Mouse (Mus musculus) midbrain, embryonic 13.5 days (tissue): ENCODE measurements around the gene Calcb. TPM values are rescaled to one million over a fixed set of nuclear protein-coding genes. Genes with fewer than 3 reads are reported as not detected.

Experiments
- ATAC-seq: fragments of 200-750 bp; cut with Nextera tagmentation; 2 replicates; pipeline ENCODE4 v1.8.0; 2017; ENCODE audit warnings: mild to moderate bottlenecking, moderate TSS enrichment, moderate library complexity
- H3K27ac ChIP-seq: fragments of 300-500 bp; sonication (generic); 2 replicates; pipeline ENCODE4 v1.5.1; 2015; ENCODE audit warnings: inconsistent platforms, mild to moderate bottlenecking, moderate library complexity
- H3K27me3 ChIP-seq: fragments of 300-500 bp; sonication (generic); 2 replicates; pipeline ENCODE4 v1.6.1; 2015; ENCODE audit warnings: mild to moderate bottlenecking, inconsistent platforms
- H3K36me3 ChIP-seq: fragments of 300-500 bp; sonication (generic); 2 replicates; pipeline ENCODE4 v1.6.1; 2015; ENCODE audit warnings: mild to moderate bottlenecking, inconsistent platforms
- H3K4me1 ChIP-seq: fragments of 300-500 bp; sonication (generic); replicated peaks from 2 replicates; pipeline ENCODE4 v1.6.1; 2015; ENCODE audit warnings: inconsistent platforms
- H3K4me2 ChIP-seq: fragments of 300-500 bp; sonication (generic); replicated peaks from 2 replicates; pipeline ENCODE4 v1.6.1; 2015; ENCODE audit warnings: moderate library complexity, mild to moderate bottlenecking, inconsistent platforms
- H3K4me3 ChIP-seq: fragments of 300-500 bp; sonication (generic); replicated peaks from 2 replicates; pipeline ENCODE4 v1.5.1; 2015; ENCODE audit warnings: mild to moderate bottlenecking, inconsistent platforms
- H3K9ac ChIP-seq: fragments of 300-500 bp; sonication (generic); replicated peaks from 2 replicates; pipeline ENCODE4 v1.6.1; 2015; ENCODE audit warnings: mild to moderate bottlenecking, inconsistent platforms
- H3K9me3 ChIP-seq: fragments of 300-500 bp; sonication (generic); 2 replicates; pipeline ENCODE4 v1.6.1; 2016; ENCODE audit warnings: mild to moderate bottlenecking, inconsistent platforms
- WGBS: fragments of 180-500 bp; shearing (Covaris S2); methylation state at CpG from one replicate; pipeline ENCODE4 v1.1.7; 2015; 5-methylcytosine and 5-hydroxymethylcytosine counted together
- polyA plus RNA-seq: library from polyadenylated mRNA; unstranded; fragments of >200 nt; fragmentation: Nextera tagmentation; extraction: Ambion mirVana; gene quantifications from 2 replicates; pipeline ENCODE4 v1.2.1, GENCODE M21; 2015

The Calcb gene
- polyA plus RNA-seq, 1 experiment from 2014 or later, result 0.16 TPM

- ATAC-seq, result no peak
- H3K36me3 ChIP-seq, result no peaks in the 10 kb centered on the region
- no peaks in the 10 kb centered on the region for H3K4me1 ChIP-seq
- no peaks in the 10 kb centered on the region for H3K9me3 ChIP-seq
- no peak overlapping the region for H3K27ac ChIP-seq
- WGBS, result 79% methylated on average over 2 of the region's 2 CpGs
- H3K4me2 ChIP-seq, result no peak overlapping the region
- no peak overlapping the region for H3K4me3 ChIP-seq
- H3K9ac ChIP-seq, result no peak overlapping the region
- H3K27me3 ChIP-seq, result no peaks in the 10 kb centered on the region
These were observed 44.2 kb downstream of the Calcb start for GRCm38 (mm10) chr7:114762660-114763059.

DNA sequence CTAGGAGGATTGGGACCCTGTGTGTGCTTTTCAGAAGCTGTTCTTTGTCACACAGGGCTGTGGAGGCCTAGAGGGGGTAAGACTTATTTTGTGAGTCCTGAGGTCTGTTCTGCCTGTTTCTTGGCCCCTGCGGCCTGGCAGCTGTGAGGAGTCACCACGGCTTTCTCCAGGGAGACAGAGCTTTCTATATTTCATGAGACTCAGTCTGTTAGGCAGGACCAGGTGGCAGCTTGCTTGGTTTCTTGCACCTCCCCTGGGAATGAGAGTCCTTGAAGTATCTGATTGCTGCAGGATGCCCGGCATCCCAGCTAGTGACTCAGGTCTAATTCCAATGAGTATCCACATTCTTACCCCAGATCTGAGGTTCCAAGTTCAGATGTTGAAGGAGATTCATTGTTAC lies 46.8 kb downstream of the Calcb start:
- H3K9me3 ChIP-seq, result no peaks in the 10 kb centered on the region
- no peak overlapping the region for H3K4me3 ChIP-seq
- no peak for ATAC-seq
- 82% methylated on average over 3 of the region's 3 CpGs for WGBS
- no peaks in the 10 kb centered on the region for H3K36me3 ChIP-seq
- no peak overlapping the region for H3K9ac ChIP-seq
- H3K27ac ChIP-seq, result no peak overlapping the region
- no peak overlapping the region for H3K4me2 ChIP-seq
- no peaks in the 10 kb centered on the region for H3K27me3 ChIP-seq
- H3K4me1 ChIP-seq, result no peaks in the 10 kb centered on the region

GRCm38 (mm10) chr7:114766523-114766922 lies 48.1 kb downstream of the Calcb start:
- ATAC-seq, result no peak
- no peak overlapping the region for H3K4me3 ChIP-seq
- H3K4me2 ChIP-seq, result no peak overlapping the region
- H3K4me1 ChIP-seq, result no peaks in the 10 kb centered on the region
- no peaks in the 10 kb centered on the region for H3K36me3 ChIP-seq
- H3K9me3 ChIP-seq, result no peaks in the 10 kb centered on the region
- WGBS, result 93% methylated on average over 3 of the region's 3 CpGs
- no peak overlapping the region for H3K9ac ChIP-seq
- no peaks in the 10 kb centered on the region for H3K27me3 ChIP-seq
- H3K27ac ChIP-seq, result no peak overlapping the region

DNA sequence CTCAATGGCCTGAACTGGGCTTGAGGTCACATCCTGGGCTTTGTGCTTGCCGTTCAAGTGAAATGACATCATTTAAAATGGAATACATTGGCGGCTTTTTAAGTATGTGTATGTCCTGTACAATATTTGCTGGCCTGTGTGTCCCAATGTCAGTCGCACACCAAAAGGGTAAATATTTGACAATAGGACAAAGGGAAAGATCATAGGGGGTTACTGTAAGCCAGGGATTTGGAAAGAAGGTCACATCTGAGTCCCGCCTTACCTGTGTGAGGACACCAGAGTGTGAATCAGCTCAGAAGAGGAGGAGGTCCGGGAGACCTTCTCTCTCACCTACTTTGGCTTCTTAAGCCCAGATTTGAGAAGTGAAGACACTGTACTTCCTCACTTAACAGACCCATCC lies 50.1 kb downstream of the Calcb start:
- ATAC-seq, result no peak
- Histone ChIP-seq H3K9me3 (no peaks in the 10 kb centered on the region), H3K4me3 (no peak overlapping the region), H3K9ac (no peak overlapping the region), H3K36me3 (no peaks in the 10 kb centered on the region), H3K27ac (no peak overlapping the region), H3K4me1 (no peaks in the 10 kb centered on the region), H3K4me2 (no peak overlapping the region), H3K27me3 (no peaks in the 10 kb centered on the region)
- 94% methylated on average over 5 of the region's 5 CpGs for WGBS

- Histone ChIP-seq H3K36me3 (no peaks in the 10 kb centered on the region), H3K27ac (no peak overlapping the region), H3K4me3 (no peak overlapping the region), H3K27me3 (no peaks in the 10 kb centered on the region), H3K9ac (no peak overlapping the region), H3K4me1 (no peaks in the 10 kb centered on the region), H3K4me2 (no peak overlapping the region), H3K9me3 (no peaks in the 10 kb centered on the region)
- 90% methylated on average over 4 of the region's 4 CpGs for WGBS
- no peak for ATAC-seq
These were observed 50.6 kb downstream of the Calcb start for GRCm38 (mm10) chr7:114769041-114769440.

- H3K9me3 ChIP-seq, result no peaks in the 10 kb centered on the region
- no peak overlapping the region for H3K4me3 ChIP-seq
- H3K4me2 ChIP-seq, result no peak overlapping the region
- no peak for ATAC-seq
- H3K27me3 ChIP-seq, result no peaks in the 10 kb centered on the region
- H3K4me1 ChIP-seq, result no peaks in the 10 kb centered on the region
- H3K9ac ChIP-seq, result no peak overlapping the region
- WGBS, result 95% methylated on average over 3 of the region's 3 CpGs
- H3K36me3 ChIP-seq, result no peaks in the 10 kb centered on the region
- no peak overlapping the region for H3K27ac ChIP-seq
These were observed 52.1 kb downstream of the Calcb start for GRCm38 (mm10) chr7:114770586-114770985.

- Histone ChIP-seq H3K27me3 (no peaks in the 10 kb centered on the region), H3K4me2 (no peak overlapping the region), H3K27ac (no peak overlapping the region), H3K9ac (no peak overlapping the region), H3K4me3 (no peak overlapping the region), H3K36me3 (no peaks in the 10 kb centered on the region), H3K9me3 (no peaks in the 10 kb centered on the region), H3K4me1 (no peaks in the 10 kb centered on the region)
- no peak for ATAC-seq
- WGBS, result 79% methylated on average over 7 of the region's 7 CpGs
These were observed 53.4 kb downstream of the Calcb start for GRCm38 (mm10) chr7:114771801-114772200.

Other genes starting within 250 kb of the Calcb start
- 0.68 and 0.90 TPM in 2 replicates for gene Cyp2r1, start 155.7 kb upstream of the Calcb start, polyA plus RNA-seq
- gene Calca, start 82.3 kb upstream of the Calcb start, polyA plus RNA-seq, result 7.0 and 7.7 TPM in 2 replicates
- 1.0 and 1.7 TPM in 2 replicates for gene Insc, start 25.1 kb downstream of the Calcb start, polyA plus RNA-seq